Mouse (Mus musculus): Measurements from ENCODE around the gene Ralgapa1.
"Not testable (repeated sequence)": the region's sequence is repeated elsewhere in the genome, so short reads cannot be mapped to it uniquely, and the experiment has no call there.

Ralgapa1 gene

DNA sequence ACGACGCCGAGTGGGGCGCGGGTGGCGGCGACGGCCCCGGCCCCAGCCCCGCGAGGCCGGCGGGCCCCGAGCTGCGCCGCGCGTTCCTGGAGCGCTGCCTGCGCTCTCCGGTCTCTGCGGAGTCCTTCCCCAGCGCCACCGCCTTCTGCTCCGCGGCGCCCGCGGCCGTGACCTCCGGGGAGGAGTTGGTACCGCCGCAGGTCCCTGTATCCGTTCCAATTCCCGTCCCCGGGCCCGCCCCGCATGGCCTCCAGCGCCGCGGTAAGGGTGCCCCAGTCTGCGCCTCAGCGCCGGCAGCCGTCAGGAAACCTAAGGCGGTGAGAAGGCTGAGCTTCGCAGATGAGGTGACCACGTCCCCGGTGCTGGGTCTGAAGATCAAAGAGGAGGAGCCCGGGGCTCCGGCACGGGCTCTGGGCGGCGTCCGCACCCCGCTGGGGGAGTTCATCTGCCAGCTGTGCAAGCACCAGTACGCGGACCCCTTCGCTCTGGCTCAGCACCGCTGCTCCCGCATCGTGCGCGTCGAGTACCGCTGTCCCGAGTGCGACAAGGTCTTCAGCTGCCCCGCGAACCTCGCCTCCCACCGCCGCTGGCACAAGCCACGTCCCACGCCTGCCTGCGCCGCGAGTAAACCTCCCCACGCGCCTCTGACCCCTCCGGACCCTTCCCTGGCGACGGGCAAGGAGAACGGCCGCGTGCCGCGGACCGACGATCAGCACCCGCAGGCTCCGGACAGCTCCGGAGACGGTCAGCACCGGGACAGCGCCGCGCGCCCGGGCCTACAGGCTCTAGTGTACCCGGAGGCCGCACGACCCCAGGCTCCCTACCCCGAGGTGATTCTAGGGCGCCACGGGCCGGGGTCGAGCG, 221.1 kb downstream of the Ralgapa1 start:
- ATAC-seq (ENCODE audit: low TSS enrichment) = peak; percentile 50

DNA sequence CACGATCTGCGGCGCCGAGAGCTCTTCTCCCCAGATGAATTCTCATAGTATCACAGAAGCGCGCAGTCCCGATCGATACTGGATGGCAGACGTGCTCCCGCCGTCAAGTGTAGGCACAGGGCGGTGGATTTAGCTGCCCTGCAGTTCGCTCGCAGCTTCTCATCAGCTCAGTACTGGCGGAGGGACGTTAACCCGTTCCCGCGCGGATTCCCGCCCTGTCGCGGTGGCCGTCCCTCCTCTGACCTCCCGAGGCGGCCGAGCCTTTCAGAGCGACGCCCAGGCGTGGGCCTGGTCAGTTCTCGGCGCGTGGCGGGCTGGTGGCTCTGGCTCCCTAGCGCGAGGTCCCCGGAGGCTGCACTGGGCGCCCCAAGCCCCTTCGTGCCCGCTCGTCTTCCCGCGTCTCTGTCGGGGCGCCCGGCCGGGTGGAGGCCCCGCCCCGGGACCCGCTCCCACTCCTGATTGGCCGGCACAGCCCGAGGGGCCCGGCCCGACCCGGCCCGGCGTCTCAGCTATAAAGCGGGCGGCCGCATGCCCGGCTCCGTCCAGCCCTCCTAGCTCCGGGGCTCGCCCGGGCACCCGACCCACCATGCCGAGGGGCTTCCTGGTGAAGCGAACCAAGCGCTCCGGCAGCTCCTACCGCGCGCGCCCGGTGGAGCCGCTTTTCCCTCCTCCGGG, 221.9 kb downstream of the Ralgapa1 start, which contains the start of gene Insm2:
Gene Insm2 (plus strand): TSS at position 541 of the 675 bp plus-strand sequence.
- ATAC-seq (ENCODE audit: low TSS enrichment) = peak; percentile 36; the same call in 1 of the 2 replicates

DNA sequence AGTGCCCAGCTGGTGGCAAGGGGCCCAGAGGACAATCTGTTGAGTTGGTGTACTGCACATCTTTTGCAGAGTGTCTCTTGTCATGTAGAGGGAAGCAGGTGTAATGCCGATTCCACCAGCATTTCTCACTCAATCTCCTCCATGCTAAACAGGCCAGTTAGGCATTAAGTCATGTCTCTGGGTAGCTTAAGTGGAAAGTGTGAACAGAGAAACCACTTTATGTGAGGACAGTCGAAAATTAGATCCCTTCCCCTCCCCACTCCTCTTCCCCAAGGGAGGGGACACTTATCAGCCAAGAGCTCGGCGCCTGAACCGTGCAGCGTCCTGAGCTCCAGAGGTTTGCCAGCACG, 222.5 kb downstream of the Ralgapa1 start:
- ATAC-seq (ENCODE audit: low TSS enrichment) = no peak

DNA sequence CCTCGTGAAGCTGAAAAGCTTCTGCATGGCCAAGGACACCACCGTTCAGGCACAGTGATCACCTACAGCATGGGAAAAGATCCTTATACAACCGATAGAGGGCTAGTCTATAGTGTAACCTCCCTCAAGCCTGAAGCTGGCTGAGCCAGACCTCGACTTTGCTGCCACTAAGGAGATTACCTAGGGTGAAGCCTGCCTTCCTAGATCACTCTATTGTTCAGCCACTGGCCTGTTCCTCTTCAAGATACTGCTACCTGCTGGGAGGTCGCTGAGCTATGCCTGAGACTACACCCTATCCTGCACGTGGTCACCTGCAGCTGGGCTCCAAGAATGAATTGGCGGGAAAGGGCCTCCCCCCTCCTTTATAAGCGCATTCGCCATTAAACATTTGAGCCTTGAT, 234.0 kb downstream of the Ralgapa1 start:
- not testable (repeated sequence) for ATAC-seq (ENCODE audit: low TSS enrichment)

DNA sequence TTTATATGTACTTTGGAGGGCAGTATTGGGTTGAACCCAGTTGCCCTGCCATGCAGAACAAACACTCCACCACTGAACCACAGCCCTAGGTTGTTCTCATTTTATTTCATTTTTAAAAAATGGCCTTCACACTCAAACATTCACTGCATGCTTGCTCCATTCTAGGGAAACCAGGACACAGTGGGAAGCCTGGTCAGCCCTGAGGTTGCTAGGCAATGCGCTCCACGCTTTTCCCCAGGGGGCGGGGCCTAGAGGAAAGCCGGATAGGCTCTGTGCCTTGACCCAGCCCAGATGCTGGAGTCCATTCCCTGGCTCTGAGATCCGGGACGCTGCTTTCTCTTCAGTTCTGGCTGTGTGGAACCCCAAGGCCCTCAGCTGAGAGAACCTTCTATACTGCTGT, 247.2 kb downstream of the Ralgapa1 start:
- no peak for ATAC-seq (ENCODE audit: low TSS enrichment)

GRCm38 (mm10) chr12:55573089-55573488, 247.9 kb downstream of the Ralgapa1 start:
- no peak for ATAC-seq (ENCODE audit: low TSS enrichment)

- no peak for ATAC-seq (ENCODE audit: low TSS enrichment)
Observed at GRCm38 (mm10) chr12:55571661-55572060, 249.3 kb downstream of the Ralgapa1 start.

DNA sequence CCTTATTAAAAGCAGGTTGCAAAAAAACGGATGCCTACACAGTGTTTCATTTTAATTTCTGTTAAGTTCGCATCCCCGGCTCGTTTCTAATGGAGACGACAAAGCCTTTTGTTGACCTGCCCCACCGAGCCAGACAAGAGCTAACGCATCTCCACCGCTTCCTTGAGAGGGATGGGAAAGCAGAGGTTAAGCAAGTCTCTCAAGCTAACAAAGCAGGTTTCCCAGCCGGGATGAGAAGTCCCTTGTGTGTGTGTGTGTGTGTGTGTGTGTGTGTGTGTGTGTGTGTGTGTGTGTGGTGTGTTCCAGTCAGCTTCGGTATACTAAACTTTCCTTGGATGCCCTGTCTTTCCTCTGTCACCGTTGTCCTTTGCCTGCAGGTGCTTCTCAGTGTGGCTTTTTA, 249.8 kb downstream of the Ralgapa1 start:
- ATAC-seq (ENCODE audit: low TSS enrichment) = no peak

- no peak for ATAC-seq (ENCODE audit: low TSS enrichment)
Observed at GRCm38 (mm10) chr12:55570646-55571045, 250.3 kb downstream of the Ralgapa1 start.

GRCm38 (mm10) chr12:55569676-55570075, 251.3 kb downstream of the Ralgapa1 start:
- no peak for ATAC-seq (ENCODE audit: low TSS enrichment)

GRCm38 (mm10) chr12:55568466-55568865, 252.5 kb downstream of the Ralgapa1 start:
- no peak for ATAC-seq (ENCODE audit: low TSS enrichment)

DNA sequence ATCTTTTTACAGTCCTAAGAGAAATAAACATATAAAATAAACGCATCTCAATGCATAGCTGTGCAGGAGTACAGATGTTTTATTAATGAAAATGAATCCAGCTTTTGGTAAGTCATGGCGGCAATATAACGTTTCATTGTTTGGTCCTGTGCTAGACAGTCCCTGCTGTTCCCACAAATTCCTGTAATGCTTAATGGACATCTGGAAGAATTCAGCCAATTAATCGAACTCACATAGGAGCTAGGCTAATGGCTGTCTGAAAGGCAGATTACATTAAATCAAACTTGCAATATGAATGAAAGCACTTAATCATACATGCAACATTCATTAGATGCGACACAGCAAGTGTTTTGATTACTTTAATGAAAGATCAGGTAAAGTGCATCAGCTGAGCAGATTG, 254.1 kb downstream of the Ralgapa1 start:
- no peak for ATAC-seq (ENCODE audit: low TSS enrichment)

- no peak for ATAC-seq (ENCODE audit: low TSS enrichment)
Observed at GRCm38 (mm10) chr12:55565867-55566266, 255.1 kb downstream of the Ralgapa1 start.

DNA sequence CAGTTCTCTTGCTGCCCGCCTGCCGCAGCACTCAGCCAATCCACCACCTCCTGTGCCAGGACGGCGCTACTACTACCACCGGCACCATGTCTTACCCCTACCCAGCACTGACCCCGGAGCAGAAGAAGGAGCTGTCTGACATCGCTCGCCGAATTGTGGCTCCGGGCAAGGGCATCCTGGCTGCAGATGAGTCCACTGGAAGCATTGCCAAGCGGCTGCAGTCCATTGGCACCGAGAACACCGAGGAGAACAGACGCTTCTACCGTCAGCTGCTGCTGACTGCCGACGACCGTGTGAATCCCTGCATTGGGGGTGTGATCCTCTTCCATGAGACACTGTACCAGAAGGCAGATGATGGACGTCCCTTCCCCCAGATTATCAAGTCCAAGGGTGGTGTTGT, 255.8 kb downstream of the Ralgapa1 start, which contains the start of gene Aldoart2:
Gene Aldoart2 (plus strand): TSS at position 34 of the 400 bp plus-strand sequence.
- ATAC-seq (ENCODE audit: low TSS enrichment) = no peak

DNA sequence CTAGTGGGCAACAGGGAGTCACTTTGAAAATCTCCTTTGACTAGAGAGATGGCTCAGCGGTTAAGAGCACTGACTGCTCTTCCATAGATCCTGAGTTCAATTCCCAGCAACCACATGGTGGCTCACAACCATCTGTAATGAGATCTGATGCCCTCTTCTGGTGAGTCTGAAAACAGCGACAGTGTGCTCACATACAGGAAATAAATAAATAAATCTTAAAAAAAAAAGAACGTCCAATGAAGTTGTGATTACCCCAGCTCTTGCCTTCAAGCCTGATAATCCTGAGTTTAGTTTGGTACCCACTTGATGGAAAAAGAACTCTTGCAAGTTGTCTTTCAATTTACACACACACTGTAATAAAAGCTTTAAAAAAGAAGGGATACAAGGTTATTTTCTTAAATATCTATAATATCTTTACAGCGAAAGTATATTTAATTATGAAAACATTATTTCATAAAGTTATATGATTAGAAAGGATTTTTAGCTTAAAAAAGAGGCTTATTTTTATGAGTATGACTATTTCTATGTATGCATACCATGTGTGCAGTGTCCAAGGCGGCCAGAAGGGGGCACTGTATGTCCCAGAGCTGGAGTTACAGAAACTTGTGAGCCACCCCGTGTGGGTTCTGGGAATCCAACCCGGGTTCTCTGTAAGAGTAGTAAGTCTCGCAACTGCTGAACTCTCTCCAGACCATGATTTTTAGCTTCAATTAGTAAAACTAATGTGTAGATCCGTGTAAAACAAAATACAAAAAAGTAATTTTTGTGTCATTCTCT, 256.6 kb downstream of the Ralgapa1 start:
- no peak for ATAC-seq (ENCODE audit: low TSS enrichment)

- peak; percentile 93 for ATAC-seq (ENCODE audit: low TSS enrichment)
Observed at GRCm38 (mm10) chr12:55563742-55564141, 257.2 kb downstream of the Ralgapa1 start.

DNA sequence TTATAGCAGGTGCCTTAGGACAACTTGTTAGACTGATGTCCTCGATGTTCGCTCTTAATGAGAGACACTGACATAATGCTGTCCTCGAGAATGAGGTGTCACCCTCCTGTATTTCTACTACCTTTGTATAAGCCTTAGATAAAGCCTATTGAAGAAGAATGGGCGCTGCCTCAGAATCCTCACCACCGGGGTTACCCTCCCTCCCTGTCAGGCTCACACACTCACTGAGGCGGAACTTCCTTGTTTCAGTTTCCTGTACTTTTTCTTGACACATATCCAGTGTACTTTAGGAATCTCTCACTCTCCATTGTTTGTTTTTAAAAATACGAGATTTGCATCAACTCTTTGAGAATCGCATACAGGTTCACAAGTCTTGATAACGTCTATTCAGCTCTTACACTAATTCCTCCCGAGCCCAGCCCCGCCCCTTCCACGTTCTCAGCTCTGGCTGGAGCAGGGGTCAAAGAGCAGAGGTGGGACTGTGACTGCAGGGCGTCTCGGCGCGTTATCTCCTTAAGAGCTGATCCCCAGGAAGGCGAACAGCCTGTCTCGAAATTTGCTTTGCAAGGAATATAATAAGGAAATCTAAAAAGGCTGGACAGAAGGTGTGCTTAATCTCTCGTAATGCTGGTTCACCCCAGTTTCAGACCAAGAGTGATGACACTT, 260.8 kb downstream of the Ralgapa1 start:
- no peak for ATAC-seq (ENCODE audit: low TSS enrichment)

GRCm38 (mm10) chr12:55559184-55559855, 261.6 kb downstream of the Ralgapa1 start:
- no peak for ATAC-seq (ENCODE audit: low TSS enrichment)

DNA sequence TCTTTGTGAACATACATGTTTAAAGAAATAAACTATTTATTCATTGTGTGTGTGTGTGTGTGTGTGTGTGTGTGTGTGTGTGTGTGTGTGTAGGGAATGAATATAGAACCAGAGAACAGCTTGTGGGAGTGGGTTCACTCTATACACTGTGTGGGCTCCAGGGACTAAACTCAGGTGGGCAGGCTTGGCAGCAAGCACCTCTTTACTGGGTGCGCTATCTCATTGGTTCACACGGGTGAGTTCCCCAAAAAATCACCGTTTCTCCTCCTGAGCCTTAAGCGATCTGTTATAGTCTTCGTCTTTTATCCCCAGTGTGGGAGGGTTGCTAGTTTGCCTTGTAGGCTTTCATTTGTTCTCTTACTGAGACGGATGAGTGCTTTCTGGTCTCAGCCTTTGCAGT, 263.1 kb downstream of the Ralgapa1 start:
- peak; percentile 64 for ATAC-seq (ENCODE audit: low TSS enrichment)

DNA sequence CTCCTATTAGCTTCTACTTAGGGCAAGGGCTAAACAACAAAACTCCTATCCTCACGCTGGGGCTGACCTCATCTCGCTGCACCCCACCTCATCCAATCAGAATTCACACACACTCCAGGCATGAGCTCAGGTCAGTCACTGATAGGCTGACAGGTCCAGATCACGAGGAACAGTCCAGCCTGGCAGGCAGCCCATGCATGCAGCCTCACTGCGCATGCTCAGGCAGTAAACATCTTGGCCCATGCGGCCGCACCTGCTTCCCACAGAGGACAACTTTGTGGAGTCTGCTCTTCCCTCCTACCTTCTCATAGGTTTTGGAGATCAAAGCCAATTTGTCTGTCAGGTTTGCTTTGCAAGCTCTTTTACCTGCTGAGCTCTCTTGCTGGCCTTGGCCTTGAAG, 266.1 kb downstream of the Ralgapa1 start:
- ATAC-seq (ENCODE audit: low TSS enrichment) = not testable (repeated sequence)
